Mouse (Mus musculus): Measurements from ENCODE around the gene Lipn. TPM values are rescaled to one million over a fixed set of nuclear protein-coding genes. Genes with fewer than 3 reads are reported as not detected.

Lipn gene
- polyA plus RNA-seq (2015; fragmentation: Nextera tagmentation; extraction: Ambion mirVana) = not detected in 2 replicates

DNA sequence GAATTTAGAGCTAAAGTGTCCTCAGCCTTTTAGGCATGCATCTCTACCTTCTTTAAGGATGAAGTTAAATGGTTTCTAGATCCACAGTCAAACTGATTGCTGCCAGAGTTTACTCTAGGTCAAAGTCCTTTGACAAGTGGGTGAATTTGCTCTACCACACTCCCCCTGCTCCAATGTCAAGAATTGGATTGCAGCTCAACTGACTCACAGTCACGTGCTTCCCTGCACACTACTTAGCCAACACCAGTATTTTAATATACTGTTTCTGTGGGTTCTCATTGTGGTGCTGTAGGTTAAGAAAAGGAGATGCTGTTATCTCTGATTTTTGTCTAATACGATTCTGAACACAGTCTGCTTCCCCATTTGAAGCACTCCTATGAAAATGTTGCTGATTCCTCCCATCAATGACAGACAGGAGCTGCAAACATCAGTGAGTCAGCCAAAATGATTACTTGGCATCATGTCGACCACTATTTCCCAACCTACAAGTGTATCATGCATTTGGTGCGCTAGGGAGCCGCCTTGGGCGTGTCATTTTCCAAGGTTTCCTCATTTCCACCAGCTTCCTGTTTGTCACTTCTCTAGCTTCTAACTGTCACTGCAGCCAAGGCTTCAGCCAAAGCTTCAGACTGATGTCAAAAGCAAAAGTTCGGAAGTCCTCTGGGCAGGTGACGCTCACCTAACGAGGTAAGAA, at the start of gene Lipn:
Gene Lipn, plus strand, starts transcription at position 580 of the 694 bp plus-strand sequence.
- TF ChIP-seq CTCF (IDR thresholded peaks at IDR 0.05) (no peak), EP300 (IDR thresholded peaks at IDR 0.05) (no peak)
- no peaks in the 10 kb centered on the region for H3K4me1 ChIP-seq (ENCODE audit: insufficient read depth, low read depth, low read length)
- H3K36me3 ChIP-seq (ENCODE audit: insufficient read depth, low read length) = no peaks in the 10 kb centered on the region
- no peaks in the 10 kb centered on the region for H3K9me3 ChIP-seq (ENCODE audit: low read length)
- ATAC-seq = no peak
- H3K4me2 ChIP-seq (replicated peaks; ENCODE audit: low read depth, low read length) = no peak within 1 kb of the TSS
- H3K27me3 ChIP-seq (replicated peaks; ENCODE audit: insufficient read depth, low read length) = no peaks in the 10 kb centered on the region
- H3K9ac ChIP-seq (replicated peaks; ENCODE audit: low read depth) = no peak within 1 kb of the TSS
- H3K27ac ChIP-seq (ENCODE audit: low read length) = no peak within 1 kb of the TSS
- DNase-seq (ENCODE audit: low spot score) = no peak
- H3K4me3 ChIP-seq (ENCODE audit: low read depth, low read length) = no peak within 1 kb of the TSS
- 77% methylated on average over 9 of the region's 9 CpGs for WGBS

DNA sequence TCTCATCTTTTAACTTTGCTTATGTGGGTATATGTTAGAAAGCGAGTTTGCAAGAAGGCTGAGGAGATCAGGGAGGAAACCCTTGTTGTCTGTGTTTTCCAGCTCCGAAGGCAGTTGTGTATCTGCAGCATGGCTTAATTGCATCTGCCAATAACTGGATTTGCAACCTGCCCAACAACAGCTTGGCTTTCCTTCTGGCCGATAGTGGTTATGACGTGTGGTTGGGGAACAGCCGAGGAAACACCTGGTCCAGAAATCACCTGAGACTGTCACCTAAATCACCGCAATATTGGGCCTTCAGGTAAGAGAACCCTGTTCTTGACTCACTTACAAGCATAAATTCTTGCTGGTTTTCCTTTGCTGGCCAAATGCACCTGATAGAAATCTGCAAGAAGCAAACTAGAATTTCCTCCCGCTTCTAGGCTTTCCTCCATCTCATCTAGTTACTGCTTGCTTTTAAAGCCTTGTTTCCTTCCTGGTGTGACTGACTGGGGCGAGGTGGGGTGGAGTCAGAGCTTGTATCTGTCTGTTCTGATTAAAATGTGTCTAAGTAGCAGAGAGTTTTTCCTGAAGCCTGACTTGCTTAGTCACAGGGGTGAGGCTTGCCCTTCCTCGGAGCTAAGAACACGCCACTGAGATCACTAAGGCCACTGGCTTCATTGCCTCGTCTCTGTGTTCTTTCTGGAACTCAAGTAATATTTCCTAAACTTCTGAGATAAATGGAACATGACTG, 45.6 kb upstream of the Lipn start:
- Histone ChIP-seq H3K4me2 (replicated peaks; ENCODE audit: low read depth, low read length) (no peak overlapping the region), H3K4me1 (ENCODE audit: insufficient read depth, low read depth, low read length) (no peaks in the 10 kb centered on the region), H3K9ac (replicated peaks; ENCODE audit: low read depth) (no peak overlapping the region), H3K9me3 (ENCODE audit: low read length) (no peaks in the 10 kb centered on the region), H3K36me3 (ENCODE audit: insufficient read depth, low read length) (no peaks in the 10 kb centered on the region), H3K4me3 (ENCODE audit: low read depth, low read length) (no peak overlapping the region), H3K27ac (ENCODE audit: low read length) (no peak overlapping the region), H3K27me3 (replicated peaks; ENCODE audit: insufficient read depth, low read length) (no peaks in the 10 kb centered on the region)
- ATAC-seq (no peak), DNase-seq (ENCODE audit: low spot score) (no peak)
- 80% methylated on average over 11 of the region's 11 CpGs for WGBS
- TF ChIP-seq EP300 (IDR thresholded peaks at IDR 0.05) = no peak
- no peak for TF ChIP-seq CTCF (IDR thresholded peaks at IDR 0.05)

DNA sequence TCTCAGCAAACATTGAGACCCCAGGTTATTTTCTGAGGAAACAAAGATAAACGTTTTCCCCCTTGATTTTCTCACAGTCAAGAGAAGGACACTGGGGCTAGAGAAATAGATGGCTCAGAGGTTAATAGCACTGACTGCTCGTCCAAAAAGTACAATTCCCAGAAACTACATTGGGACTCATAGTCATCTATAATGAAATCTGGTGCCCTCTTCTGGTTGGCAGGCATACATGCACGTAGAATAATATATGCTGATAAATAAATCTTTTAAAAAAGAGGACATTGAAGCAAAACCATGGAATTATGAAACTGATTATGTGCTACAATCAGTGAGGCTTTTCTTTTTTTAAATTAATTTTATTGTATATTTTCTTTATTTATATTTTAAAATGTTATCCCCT, 44.4 kb upstream of the Lipn start:
- ATAC-seq (no peak), DNase-seq (ENCODE audit: low spot score) (peak; percentile 59)

DNA sequence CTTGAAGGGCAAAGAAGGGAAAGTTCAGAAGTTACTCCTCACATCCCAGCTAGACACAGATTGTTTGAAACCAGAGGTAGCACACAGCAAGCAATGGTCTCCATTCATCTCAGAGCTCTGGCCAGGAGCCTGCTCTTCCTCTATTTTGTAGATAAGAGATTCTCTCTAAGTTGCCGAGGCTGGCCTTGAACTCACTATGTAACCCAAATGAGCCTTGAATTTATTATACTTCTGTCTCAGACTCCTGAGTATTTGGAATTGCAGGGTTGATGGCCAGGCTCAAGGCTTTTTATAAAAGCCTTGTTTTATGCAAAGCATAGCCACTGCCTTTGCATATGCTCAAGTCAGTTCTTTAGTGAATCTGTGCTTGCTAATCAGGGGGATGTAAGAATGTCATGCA, 27.4 kb upstream of the Lipn start:
- ATAC-seq = no peak
- Histone ChIP-seq H3K4me1 (ENCODE audit: insufficient read depth, low read depth, low read length) (no peaks in the 10 kb centered on the region), H3K27ac (ENCODE audit: low read length) (no peak overlapping the region), H3K4me2 (replicated peaks; ENCODE audit: low read depth, low read length) (no peak overlapping the region), H3K9ac (replicated peaks; ENCODE audit: low read depth) (no peak overlapping the region), H3K36me3 (ENCODE audit: insufficient read depth, low read length) (no peaks in the 10 kb centered on the region), H3K4me3 (ENCODE audit: low read depth, low read length) (no peak overlapping the region), H3K9me3 (ENCODE audit: low read length) (no peaks in the 10 kb centered on the region), H3K27me3 (replicated peaks; ENCODE audit: insufficient read depth, low read length) (no peaks in the 10 kb centered on the region)
- TF ChIP-seq EP300 (IDR thresholded peaks at IDR 0.05) (no peak), CTCF (IDR thresholded peaks at IDR 0.05) (no peak)
- no peak for DNase-seq (ENCODE audit: low spot score)
- 80% methylated on average over 1 of the region's 1 CpGs for WGBS

More for the DNA sequence above, 44.4 kb upstream of the Lipn start:
- Histone ChIP-seq H3K9ac (replicated peaks; ENCODE audit: low read depth) (no peak overlapping the region), H3K36me3 (ENCODE audit: insufficient read depth, low read length) (no peaks in the 10 kb centered on the region), H3K4me2 (replicated peaks; ENCODE audit: low read depth, low read length) (no peak overlapping the region), H3K9me3 (ENCODE audit: low read length) (no peaks in the 10 kb centered on the region), H3K4me1 (ENCODE audit: insufficient read depth, low read depth, low read length) (no peaks in the 10 kb centered on the region), H3K4me3 (ENCODE audit: low read depth, low read length) (no peak overlapping the region), H3K27me3 (replicated peaks; ENCODE audit: insufficient read depth, low read length) (no peaks in the 10 kb centered on the region), H3K27ac (ENCODE audit: low read length) (no peak overlapping the region)
- 39% methylated on average over 3 of the region's 3 CpGs for WGBS
- TF ChIP-seq CTCF (IDR thresholded peaks at IDR 0.05) = peak; percentile 64
- TF ChIP-seq EP300 (IDR thresholded peaks at IDR 0.05) = no peak

DNA sequence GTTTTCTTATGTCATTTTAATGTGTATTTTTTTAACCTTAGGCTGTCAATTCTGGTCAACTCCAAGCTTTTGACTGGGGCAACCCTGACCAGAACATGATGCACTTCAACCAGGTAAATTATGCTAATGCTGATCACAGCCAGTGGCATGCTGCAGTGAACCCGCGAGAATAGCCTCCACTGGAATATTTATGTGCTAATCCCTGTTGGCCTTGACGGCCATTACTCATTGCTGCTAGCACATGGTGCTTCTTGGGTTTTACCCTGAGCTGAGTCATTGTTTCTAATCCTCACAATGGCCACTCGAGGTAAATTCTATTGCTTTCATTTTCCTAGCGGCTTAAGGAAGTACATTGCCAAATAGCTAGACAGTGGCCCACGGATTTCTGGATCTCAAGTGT, 24.1 kb upstream of the Lipn start:
- H3K27ac ChIP-seq (ENCODE audit: low read length) = no peak overlapping the region
- no peak overlapping the region for H3K9ac ChIP-seq (replicated peaks; ENCODE audit: low read depth)
- DNase-seq (ENCODE audit: low spot score) (no peak), ATAC-seq (no peak)
- no peaks in the 10 kb centered on the region for H3K36me3 ChIP-seq (ENCODE audit: insufficient read depth, low read length)
- no peak overlapping the region for H3K4me2 ChIP-seq (replicated peaks; ENCODE audit: low read depth, low read length)
- H3K9me3 ChIP-seq (ENCODE audit: low read length) = no peaks in the 10 kb centered on the region
- no peak overlapping the region for H3K4me3 ChIP-seq (ENCODE audit: low read depth, low read length)
- no peaks in the 10 kb centered on the region for H3K27me3 ChIP-seq (replicated peaks; ENCODE audit: insufficient read depth, low read length)
- 64% methylated on average over 6 of the region's 6 CpGs for WGBS
- H3K4me1 ChIP-seq (ENCODE audit: insufficient read depth, low read depth, low read length) = no peaks in the 10 kb centered on the region
- no peak for TF ChIP-seq EP300 (IDR thresholded peaks at IDR 0.05)

DNA sequence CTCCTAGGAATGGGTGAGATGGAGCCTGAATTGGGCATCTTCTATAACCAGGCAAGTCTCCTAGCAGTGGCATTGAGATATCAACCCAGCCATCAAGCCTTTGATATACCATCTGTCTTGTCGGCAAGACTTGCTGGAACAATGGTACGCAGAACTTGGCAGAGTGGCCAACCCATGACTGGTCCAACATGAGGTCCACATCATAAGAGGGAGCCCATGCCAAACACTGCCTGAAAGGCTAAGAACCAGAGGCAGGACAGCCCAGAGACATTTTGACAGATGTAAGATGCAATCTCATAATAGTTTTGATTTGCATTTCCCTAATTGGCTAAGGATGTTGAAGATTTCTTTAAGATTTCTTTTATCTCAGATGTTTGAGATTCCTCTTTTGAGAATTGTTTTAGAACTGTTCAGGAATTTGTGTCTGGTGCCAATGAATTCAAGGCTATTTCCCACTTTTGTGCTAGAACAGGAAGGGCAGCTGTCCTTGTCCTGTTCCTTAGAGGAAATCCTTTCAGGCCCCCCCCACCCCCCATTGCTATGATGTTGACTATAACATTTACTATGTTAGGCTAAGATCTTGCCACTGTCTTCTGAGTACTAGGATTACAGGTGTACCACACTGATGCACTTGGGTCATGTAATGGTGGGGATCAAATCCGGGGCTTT, 17.7 kb upstream of the Lipn start:
- TF ChIP-seq CTCF (IDR thresholded peaks at IDR 0.05) (no peak), EP300 (IDR thresholded peaks at IDR 0.05) (peak; percentile 85)
- DNase-seq (ENCODE audit: low spot score) (peak; percentile 31), ATAC-seq (peak; percentile 89)
- no peaks in the 10 kb centered on the region for H3K27me3 ChIP-seq (replicated peaks; ENCODE audit: insufficient read depth, low read length)
- no peaks in the 10 kb centered on the region for H3K4me1 ChIP-seq (ENCODE audit: insufficient read depth, low read depth, low read length)
- no peak overlapping the region for H3K27ac ChIP-seq (ENCODE audit: low read length)
- H3K4me2 ChIP-seq (replicated peaks; ENCODE audit: low read depth, low read length) = no peak overlapping the region
- WGBS = 67% methylated on average over 3 of the region's 3 CpGs
- H3K9me3 ChIP-seq (ENCODE audit: low read length) = no peaks in the 10 kb centered on the region
- H3K9ac ChIP-seq (replicated peaks; ENCODE audit: low read depth) = no peak overlapping the region
- H3K4me3 ChIP-seq (ENCODE audit: low read depth, low read length) = no peak overlapping the region
- no peaks in the 10 kb centered on the region for H3K36me3 ChIP-seq (ENCODE audit: insufficient read depth, low read length)

All from lung, postnatal 0 days (tissue).